Mouse (Mus musculus) B cell, adult (primary cell): ENCODE measurements around the gene Fam118b. TPM values are rescaled to one million over a fixed set of nuclear protein-coding genes. Genes with fewer than 3 reads are reported as not detected.

Source experiments
- total RNA-seq: library from RNA; stranded (reverse); gene quantifications from 4 replicates; pipeline ENCODE4 v1.2.4, GENCODE M21; 2023; ENCODE audit not compliant: inconsistent age

Fam118b gene
- 20.6 to 23.4 TPM (median 22.2 TPM) in 4 replicates for total RNA-seq

DNA sequence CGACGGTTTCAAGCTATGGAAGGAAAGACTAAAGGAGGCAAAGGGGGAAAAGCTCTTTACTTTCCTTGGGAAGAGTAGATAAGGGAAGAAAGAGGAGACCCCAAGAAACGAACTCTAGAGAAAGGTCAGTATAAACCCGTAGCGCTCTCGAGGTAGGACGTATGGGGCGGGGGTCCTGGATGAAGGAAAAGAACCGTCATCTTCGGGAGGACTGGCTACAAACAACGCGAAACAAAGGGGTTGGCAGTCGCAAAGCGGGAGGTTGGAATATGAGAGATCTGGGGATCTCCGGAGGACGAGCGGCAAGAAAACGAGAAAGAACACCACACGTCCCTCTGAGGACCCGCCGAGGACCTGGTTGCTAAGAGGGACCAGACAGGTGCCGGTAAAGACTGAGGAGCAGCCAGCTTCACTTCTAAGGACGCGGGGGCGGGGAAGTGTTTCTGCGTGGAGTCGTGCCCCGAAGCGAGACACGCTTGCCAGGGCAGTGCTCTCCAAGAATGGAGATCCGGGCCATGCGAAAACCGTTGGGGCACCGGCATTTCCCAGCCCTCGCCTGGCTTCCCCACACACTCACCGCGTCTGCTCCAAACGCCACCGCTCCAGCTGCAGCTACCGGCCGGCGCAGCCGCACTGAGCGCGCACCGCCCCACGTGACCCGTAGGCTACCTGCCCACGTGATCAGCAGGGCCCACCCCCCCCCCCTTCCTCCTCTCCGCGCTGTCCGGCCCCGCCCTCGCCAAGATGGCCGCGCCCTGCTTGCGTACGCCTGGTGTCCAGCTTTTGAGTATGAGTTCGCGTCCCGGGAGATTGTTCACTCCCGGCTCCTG lies at the start of gene Fam118b, which contains the start of gene Rpusd4:
Gene Fam118b, minus strand, starts transcription at position 660 of the 830 bp plus-strand sequence.
Gene Rpusd4, plus strand, starts transcription at position 720 of the 830 bp plus-strand sequence.

DNA sequence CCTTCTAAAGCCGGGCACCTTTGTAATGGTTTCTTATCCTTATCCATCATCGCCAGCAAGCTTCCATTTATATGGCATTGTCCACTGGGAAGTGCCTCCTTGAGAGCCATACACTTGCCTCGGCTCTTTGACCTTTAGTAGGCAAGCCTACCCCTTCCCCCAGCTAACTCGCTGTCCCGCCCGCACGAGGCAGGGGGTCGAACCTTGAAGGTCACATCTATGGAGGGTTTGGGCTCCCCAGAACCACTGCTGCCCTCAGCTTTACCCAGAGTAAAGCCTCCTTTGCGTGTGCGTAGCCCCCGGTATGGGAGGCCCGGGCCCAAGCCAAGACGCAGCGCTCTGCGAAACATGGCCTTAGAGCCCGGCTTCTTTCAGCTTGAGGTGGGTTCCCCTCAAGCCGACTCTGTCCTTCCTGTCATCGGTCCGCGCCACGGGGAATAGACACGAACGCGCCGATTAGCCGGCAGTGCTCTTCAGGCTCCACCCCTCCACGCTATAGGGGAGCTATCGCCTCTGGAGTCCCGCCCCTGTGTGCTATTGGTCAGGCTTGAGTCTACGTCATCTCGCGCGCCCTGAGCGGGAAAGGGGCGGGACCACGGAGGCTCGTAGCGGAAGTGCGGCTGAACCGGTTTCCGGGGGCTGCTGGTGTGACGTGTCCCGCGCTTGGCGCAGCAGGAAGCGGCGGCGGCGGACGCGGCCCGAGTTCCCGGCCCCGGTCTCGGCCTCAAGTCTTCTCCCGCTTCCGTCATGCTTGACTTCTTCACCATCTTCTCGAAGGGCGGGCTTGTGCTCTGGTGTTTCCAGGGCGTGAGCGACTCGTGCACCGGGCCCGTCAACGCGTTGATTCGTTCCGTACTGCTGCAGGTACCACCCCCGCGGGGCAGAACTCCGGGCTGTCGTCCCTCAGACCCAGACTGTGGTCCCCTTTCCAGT lies 56.8 kb downstream of the Fam118b start, which contains the start of gene Foxred1:
Gene Foxred1, minus strand, starts transcription at position 514 of the 933 bp plus-strand sequence.

DNA sequence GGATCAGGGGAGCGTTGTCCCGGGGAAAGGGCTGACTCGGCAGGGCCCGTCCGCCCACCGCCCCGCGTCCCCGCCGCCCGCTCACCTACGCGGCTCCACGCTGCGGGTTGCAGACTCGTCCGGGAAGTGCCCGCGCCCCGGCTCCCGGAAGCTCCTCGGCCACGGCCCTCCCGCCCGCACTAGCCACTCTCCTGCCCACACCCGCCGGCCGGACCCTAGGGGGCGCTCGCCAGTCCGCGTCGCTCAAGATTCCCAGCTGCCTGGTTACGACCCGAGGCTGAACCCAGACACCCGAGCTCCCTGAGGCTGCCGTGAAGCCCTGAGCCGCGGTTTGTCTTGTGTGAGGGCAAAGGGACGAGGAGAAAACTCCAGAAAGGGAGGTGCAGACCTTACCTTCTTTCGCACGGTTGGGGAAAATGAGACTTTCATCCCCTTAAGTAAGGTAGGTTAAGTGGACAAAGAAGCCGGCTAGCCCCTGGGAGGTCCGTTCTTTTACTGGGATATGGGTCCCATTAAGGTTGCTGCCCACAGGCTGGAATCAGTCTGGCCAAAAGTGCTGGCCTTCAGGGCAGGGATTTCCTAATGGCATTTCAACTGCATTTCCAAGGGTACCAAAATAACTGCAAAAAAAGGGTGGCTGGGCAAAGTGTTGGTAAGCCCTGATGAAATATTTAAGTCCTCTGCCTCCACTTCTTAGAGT lies 67.7 kb downstream of the Fam118b start, which contains the start of the genes Srpr and Tirap:
Gene Srpr, plus strand, starts transcription at position 404 of the 700 bp plus-strand sequence.
Gene Tirap, minus strand, starts transcription at position 520 of the 700 bp plus-strand sequence.

DNA sequence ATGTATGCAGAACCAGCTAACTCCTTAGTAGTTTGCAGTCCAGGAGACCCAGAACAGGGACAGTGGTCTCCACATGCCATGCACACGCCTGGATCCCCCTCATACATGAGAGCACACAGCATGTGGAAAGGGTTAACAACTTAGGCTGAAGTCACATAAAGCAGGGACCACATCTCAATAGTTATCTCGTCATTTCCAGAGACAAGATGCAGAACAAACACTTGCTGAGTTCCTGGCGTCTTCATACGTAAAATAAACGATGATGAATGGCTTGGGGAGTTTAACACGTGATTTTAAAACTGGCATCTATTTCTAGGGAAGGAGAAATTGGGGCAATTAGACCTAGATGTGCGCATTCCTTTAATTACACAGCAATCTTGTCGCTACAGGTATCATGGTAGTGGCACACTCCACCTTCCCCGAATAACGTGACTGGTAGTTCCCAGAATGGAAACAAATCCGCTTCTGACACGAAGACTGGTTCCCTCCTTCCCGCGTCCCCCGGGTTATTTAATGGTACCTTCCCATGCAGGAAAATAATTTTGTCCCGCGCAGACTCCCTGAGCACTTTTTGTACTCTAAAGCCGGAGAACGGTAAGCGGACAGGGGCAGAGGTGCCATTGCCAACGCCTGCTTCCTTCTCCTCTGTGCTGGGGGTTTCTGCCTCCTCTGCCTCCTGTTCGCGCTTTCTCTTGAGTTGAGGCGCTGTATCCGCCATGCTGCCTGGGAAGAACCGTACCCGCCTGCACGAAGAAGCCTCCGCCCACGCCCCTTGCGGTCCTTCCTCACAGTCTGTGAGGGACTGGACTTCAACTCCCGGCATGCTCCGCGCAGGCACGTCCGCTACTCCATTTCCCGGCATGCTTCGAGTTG lies 92.1 kb downstream of the Fam118b start, which contains the start of gene Dcps:
Gene Dcps, minus strand, starts transcription at position 811 of the 873 bp plus-strand sequence.

Other genes starting within 250 kb of the Fam118b start
- gene St3gal4, start 148.5 kb downstream of the Fam118b start, total RNA-seq: 11.0 to 16.1 TPM (median 12.6 TPM) in 4 replicates
- gene Dcps, start 91.7 kb downstream of the Fam118b start, total RNA-seq: 35.0 to 41.1 TPM (median 37.4 TPM) in 4 replicates
- gene Srpr, start 67.6 kb downstream of the Fam118b start, total RNA-seq: 123 to 133 TPM (median 128 TPM) in 4 replicates
- 14.0 to 17.1 TPM (median 15.8 TPM) in 4 replicates for gene Tirap, start 67.5 kb downstream of the Fam118b start, total RNA-seq
- gene Foxred1, start 56.8 kb downstream of the Fam118b start, total RNA-seq: 32.4 to 40.0 TPM (median 35.1 TPM) in 4 replicates
- 23.8 to 29.7 TPM (median 24.8 TPM) in 4 replicates for gene Rpusd4, start 60 bp upstream of the Fam118b start, total RNA-seq
- gene Cdon, start 153.3 kb upstream of the Fam118b start, total RNA-seq: 6.0 to 9.6 TPM (median 7.2 TPM) in 4 replicates